Mouse (Mus musculus) lung, embryonic 15.5 days (tissue): Measurements from ENCODE around the gene Ubqln2. TPM values are rescaled to one million over a fixed set of nuclear protein-coding genes. Genes with fewer than 3 reads are reported as not detected.

Source experiments
- polyA plus RNA-seq: library from polyadenylated mRNA; unstranded; fragments of >200 nt; fragmentation: Nextera tagmentation; extraction: Ambion mirVana; gene quantifications from 2 replicates; pipeline ENCODE4 v1.2.1, GENCODE M21; 2015

Gene Ubqln2
- polyA plus RNA-seq, 1 experiment from 2014 or later = 20.3 TPM

Other genes starting within 250 kb of the Ubqln2 start
- gene Cypt3, start 60.4 kb downstream of the Ubqln2 start, polyA plus RNA-seq = not detected in 2 replicates
- 8.6 and 9.4 TPM in 2 replicates for gene Kctd12b, start 198.2 kb downstream of the Ubqln2 start, polyA plus RNA-seq
- 114 and 115 TPM in 2 replicates for gene Nbdy, start 225.4 kb downstream of the Ubqln2 start, polyA plus RNA-seq